15 mouse cellular contexts compared by ENCODE assay signal in the genomic region with DNA sequence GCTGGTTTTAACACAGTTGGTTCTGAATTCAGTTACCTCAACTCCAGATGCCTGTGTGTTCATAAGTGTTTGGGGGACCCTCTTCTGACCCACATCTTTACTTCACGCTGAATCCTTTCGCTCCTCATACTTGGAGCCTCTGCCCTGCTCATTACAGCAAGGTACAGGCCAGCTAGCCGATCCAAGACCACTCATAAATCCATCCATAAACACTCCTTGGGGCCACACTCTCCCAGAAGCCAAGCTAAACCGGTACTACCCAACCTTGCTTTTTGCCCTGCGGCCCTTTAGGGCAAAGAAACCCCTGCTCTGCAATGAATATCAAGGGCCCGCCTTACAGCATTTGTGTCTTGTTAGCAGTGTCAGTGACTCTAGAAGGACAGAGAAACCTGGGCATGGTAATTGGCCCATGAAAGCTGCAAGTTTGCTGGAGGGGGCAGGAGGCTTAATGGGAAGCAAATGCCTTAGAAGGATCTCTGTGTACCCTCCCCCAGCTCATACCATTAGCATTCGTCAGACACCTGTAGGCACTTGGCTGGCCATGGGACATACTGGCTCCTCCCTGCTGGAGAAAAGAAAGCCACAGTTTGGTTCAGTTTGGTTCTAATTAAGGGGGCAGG. TPM values are rescaled to one million over a fixed set of nuclear protein-coding genes. Genes with fewer than 3 reads are reported as not detected.
DNase-seq lines count a peak whose midpoint lies in the region; TF ChIP-seq lines count a peak whose summit lies in the region.
"Had no signal": no experiment of that assay in that cellular context is flagged by ENCODE, and none has a peak within 500 bp of the region (broad histone marks: within the 10 kb centered on the region; RNA-seq: fewer than 3 reads in every experiment).

No protein-coding gene starts in this region.

- DNase-seq in kidney, adult 2 months = peak; percentile 13
- no peak for DNase-seq in kidney, postnatal 25 days
- peak; percentile 50 for DNase-seq in NIH3T3 (ENCODE audit: low read depth)
- peak; percentile 84 for DNase-seq in embryonic facial prominence, embryonic 10.5 days (ENCODE audit: low spot score)
- DNase-seq in kidney, postnatal 4 days = peak; percentile 16 to 40
- DNase-seq in thymus, postnatal 14 days = no peak
- DNase-seq in spleen, adult 18-20 months = no peak
- DNase-seq in cerebellum, adult 18-20 months = no peak
- DNase-seq: cerebellum, postnatal 25 days; layer of hippocampus, adult 9-11 months; thymus, postnatal 36 days had no signal

- no peak for TF ChIP-seq POLR2A in kidney, adult 2 months (IDR thresholded peaks at IDR 0.05; ENCODE audit: low read depth, low read length)

- 64% methylated on average over 7 of the region's 7 CpGs for WGBS in kidney, adult 2 months
- 18% methylated on average over 7 of the region's 7 CpGs for WGBS in embryonic facial prominence, embryonic 10.5 days

- no peaks in the 10 kb centered on the region for H3K4me1 ChIP-seq in kidney, adult 2 months (ENCODE audit: control insufficient read depth, insufficient read depth, low read length)
- peaks cover 91% of the 10 kb centered on the region for H3K4me1 ChIP-seq in embryonic facial prominence, embryonic 10.5 days
- H3K4me1 ChIP-seq: liver, embryonic 12.5 days; megakaryocyte, embryonic 14.5 days had no signal

- H3K27me3 ChIP-seq in kidney, adult 2 months (replicated peaks; ENCODE audit: control insufficient read depth, insufficient read depth, low read length) = no peaks in the 10 kb centered on the region
- peaks cover 88% of the 10 kb centered on the region for H3K27me3 ChIP-seq in embryonic facial prominence, embryonic 10.5 days (replicated peaks; ENCODE audit: low read depth, poor library complexity, severe bottlenecking)
- H3K27me3 ChIP-seq: heart, embryonic 12.5 days; liver, embryonic 12.5 days had no signal

- H3K36me3 ChIP-seq in kidney, adult 2 months (ENCODE audit: control insufficient read depth, insufficient read depth, low read length) = no peaks in the 10 kb centered on the region
- no peaks in the 10 kb centered on the region for H3K36me3 ChIP-seq in embryonic facial prominence, embryonic 10.5 days (replicated peaks)
- H3K36me3 ChIP-seq: heart, embryonic 12.5 days; hindbrain, embryonic 13.5 days; liver, embryonic 12.5 days had no signal

- TF ChIP-seq CTCF in kidney, adult 2 months (conservative IDR thresholded peaks at IDR 0.05; ENCODE audit: insufficient read depth, insufficient read length, low read depth, low read length) = no peak

- no peak overlapping the region for H3K27ac ChIP-seq in kidney, adult 2 months (ENCODE audit: insufficient read depth, low read depth, low read length)
- H3K27ac ChIP-seq in embryonic facial prominence, embryonic 10.5 days (replicated peaks) = peak overlapping the region; percentile 79
- H3K27ac ChIP-seq: hindbrain, embryonic 13.5 days; liver, embryonic 12.5 days had no signal

- no peak overlapping the region for H3K4me3 ChIP-seq in kidney, adult 2 months (ENCODE audit: insufficient read depth, low read depth, low read length)
- H3K4me3 ChIP-seq in embryonic facial prominence, embryonic 10.5 days = no peak overlapping the region
- H3K4me3 ChIP-seq: heart, embryonic 12.5 days; hindbrain, embryonic 13.5 days; liver, embryonic 12.5 days; megakaryocyte, embryonic 14.5 days had no signal

- H3K9me3 ChIP-seq in embryonic facial prominence, embryonic 10.5 days = no peaks in the 10 kb centered on the region
- H3K9me3 ChIP-seq: heart, embryonic 12.5 days; hindbrain, embryonic 13.5 days; liver, embryonic 12.5 days; megakaryocyte, embryonic 14.5 days had no signal

RNA-seq across cellular contexts. Expression of gene Rpusd4, which starts 59.1 kb away (rescaled TPM):
- polyA plus RNA-seq in kidney, adult 2 months (2012; rRNA removed) = 10.1 and 10.7 TPM in 2 replicates
- polyA plus RNA-seq in embryonic facial prominence, embryonic 10.5 days (2016; fragmentation: Nextera tagmentation; extraction: Ambion mirVana) = 35.4 and 35.9 TPM in 2 replicates

RNA-seq across cellular contexts. Expression of gene Fam118b, which starts 59.1 kb away (rescaled TPM):
- 9.8 and 11.4 TPM in 2 replicates for polyA plus RNA-seq in kidney, adult 2 months (2012; rRNA removed)
- 63.4 and 66.4 TPM in 2 replicates for polyA plus RNA-seq in embryonic facial prominence, embryonic 10.5 days (2016; fragmentation: Nextera tagmentation; extraction: Ambion mirVana)

Comparison
In these comparisons a context has a peak if more than half of its experiments do, and no peak if none do; other contexts are left out.
1. DNase-seq: peak in kidney, adult 2 months (single experiment), NIH3T3 (single experiment), embryonic facial prominence, embryonic 10.5 days (single experiment) and kidney, postnatal 4 days (2 of 2); none in kidney, postnatal 25 days (0 of 2), thymus, postnatal 14 days (single experiment), spleen, adult 18-20 months (0 of 2) and cerebellum, adult 18-20 months (0 of 2).